Mouse (Mus musculus) megakaryocyte-erythroid progenitor cell, adult 5 weeks (primary cell): ENCODE results near the gene S1pr5. TPM values are rescaled to one million over a fixed set of nuclear protein-coding genes. Genes with fewer than 3 reads are reported as not detected.

Experiments
- polyA plus RNA-seq: library from polyadenylated mRNA; stranded (reverse); fragments of >175 nt; gene quantifications from 2 replicates; pipeline ENCODE4 v1.2.3, GENCODE M21; 2012

Gene S1pr5
- 0.24 and 0.41 TPM in 2 replicates for polyA plus RNA-seq

GRCm38 (mm10) chr9:21248326-21248725 is at the start of gene S1pr5:
S1pr5 (minus strand) TSS chr9:21248443.

GRCm38 (mm10) chr9:21291022-21291787 is 43.0 kb upstream of the S1pr5 start, which contains the start of gene Cdkn2d:
Cdkn2d (minus strand) TSS chr9:21291407.

GRCm38 (mm10) chr9:21287571-21288402 is 39.5 kb upstream of the S1pr5 start, which contains the start of gene Kri1:
Kri1 (minus strand) TSS chr9:21287969.

GRCm38 (mm10) chr9:21265000-21265561 is 16.8 kb upstream of the S1pr5 start, which contains the start of gene Atg4d:
Atg4d (plus strand) TSS chr9:21265293.

GRCm38 (mm10) chr9:21238733-21239464 is 9.3 kb downstream of the S1pr5 start, which contains the start of gene Keap1:
Keap1 (minus strand) TSS chr9:21239361.

Other genes starting within 250 kb of the S1pr5 start
- gene Mrpl4, start 245.7 kb downstream of the S1pr5 start, polyA plus RNA-seq = 111 and 114 TPM in 2 replicates
- gene Icam1, start 232.5 kb downstream of the S1pr5 start, polyA plus RNA-seq = 23.4 and 36.2 TPM in 2 replicates
- gene Icam4, start 219.1 kb downstream of the S1pr5 start, polyA plus RNA-seq = 21.8 and 32.7 TPM in 2 replicates
- 0.32 and 0.57 TPM in 2 replicates for gene Icam5, start 216.4 kb downstream of the S1pr5 start, polyA plus RNA-seq
- 3.1 and 7.5 TPM in 2 replicates for gene Zglp1, start 181.3 kb downstream of the S1pr5 start, polyA plus RNA-seq
- gene Gm49373, start 175.3 kb downstream of the S1pr5 start, polyA plus RNA-seq = 1.6 and 2.0 TPM in 2 replicates
- 26.8 and 32.5 TPM in 2 replicates for gene Fdx1l, start 174.8 kb downstream of the S1pr5 start, polyA plus RNA-seq
- 283 and 327 TPM in 2 replicates for gene Gm38431, start 156.4 kb downstream of the S1pr5 start, polyA plus RNA-seq
- gene Raver1, start 156.4 kb downstream of the S1pr5 start, polyA plus RNA-seq = 94.4 and 110 TPM in 2 replicates
- gene Tyk2, start 117.2 kb downstream of the S1pr5 start, polyA plus RNA-seq = 36.6 and 36.8 TPM in 2 replicates
- 317 and 381 TPM in 2 replicates for gene Cdc37, start 98.5 kb downstream of the S1pr5 start, polyA plus RNA-seq
- gene Pde4a, start 82.7 kb downstream of the S1pr5 start, polyA plus RNA-seq = 15.4 and 17.1 TPM in 2 replicates
- gene Keap1, start 9.1 kb downstream of the S1pr5 start, polyA plus RNA-seq = 66.5 and 66.9 TPM in 2 replicates
- gene Atg4d, start 16.9 kb upstream of the S1pr5 start, polyA plus RNA-seq = 21.4 and 22.7 TPM in 2 replicates
- gene Kri1, start 39.5 kb upstream of the S1pr5 start, polyA plus RNA-seq = 58.2 and 90.2 TPM in 2 replicates
- gene Cdkn2d, start 43.0 kb upstream of the S1pr5 start, polyA plus RNA-seq = 45.6 and 52.9 TPM in 2 replicates
- gene Ap1m2, start 63.9 kb upstream of the S1pr5 start, polyA plus RNA-seq = 0.10 and 0.13 TPM in 2 replicates
- gene Slc44a2, start 72.3 kb upstream of the S1pr5 start, polyA plus RNA-seq = 121 and 136 TPM in 2 replicates
- gene Ilf3, start 119.4 kb upstream of the S1pr5 start, polyA plus RNA-seq = 145 and 195 TPM in 2 replicates
- 51.4 and 64.1 TPM in 2 replicates for gene Qtrt1, start 163.4 kb upstream of the S1pr5 start, polyA plus RNA-seq
- 450 and 507 TPM in 2 replicates for gene Dnm2, start 176.5 kb upstream of the S1pr5 start, polyA plus RNA-seq